Mouse (Mus musculus) liver (tissue): ENCODE data around the gene Rassf8.
A peak's percentile ranks its signal among the peaks of the same experiment; 100 is the strongest.

Experiments
- DNase-seq: peaks from one replicate; pipeline ENCODE4 v3.0.0-alpha.2; 2020; ENCODE audit warnings: mixed read lengths

The Rassf8 gene

GRCm38 (mm10) chr6:145779383-145779782 lies 32.8 kb downstream of the Rassf8 start:
- peak; percentile 37 for DNase-seq

- DNase-seq, result no peak
Observed at GRCm38 (mm10) chr6:145780180-145780802, 33.7 kb downstream of the Rassf8 start.

- no peak for DNase-seq
Observed at GRCm38 (mm10) chr6:145781256-145781655, 34.7 kb downstream of the Rassf8 start.

- DNase-seq, result no peak
Observed at GRCm38 (mm10) chr6:145781966-145782365, 35.4 kb downstream of the Rassf8 start.

GRCm38 (mm10) chr6:145787311-145787710 lies 40.8 kb downstream of the Rassf8 start:
- DNase-seq, result no peak

GRCm38 (mm10) chr6:145789738-145790137 lies 43.2 kb downstream of the Rassf8 start:
- DNase-seq, result no peak

- DNase-seq, result no peak
Observed at GRCm38 (mm10) chr6:145792373-145792772, 45.8 kb downstream of the Rassf8 start.

GRCm38 (mm10) chr6:145793109-145793593 lies 46.6 kb downstream of the Rassf8 start:
- DNase-seq, result peak; percentile 21

- DNase-seq, result peak; percentile 46
Observed at GRCm38 (mm10) chr6:145794671-145795070, 48.1 kb downstream of the Rassf8 start.

- no peak for DNase-seq
Observed at GRCm38 (mm10) chr6:145796191-145797023, 49.9 kb downstream of the Rassf8 start.

- DNase-seq, result no peak
Observed at GRCm38 (mm10) chr6:145797692-145798091, 51.1 kb downstream of the Rassf8 start.

- no peak for DNase-seq
Observed at GRCm38 (mm10) chr6:145801796-145802488, 55.4 kb downstream of the Rassf8 start.

GRCm38 (mm10) chr6:145802881-145803280 lies 56.3 kb downstream of the Rassf8 start:
- DNase-seq, result no peak

GRCm38 (mm10) chr6:145804276-145804675 lies 57.7 kb downstream of the Rassf8 start:
- DNase-seq, result no peak

- no peak for DNase-seq
Observed at GRCm38 (mm10) chr6:145806784-145807183, 60.2 kb downstream of the Rassf8 start.

GRCm38 (mm10) chr6:145807929-145808328 lies 61.4 kb downstream of the Rassf8 start:
- DNase-seq, result no peak

GRCm38 (mm10) chr6:145809566-145809965 lies 63.0 kb downstream of the Rassf8 start:
- no peak for DNase-seq

GRCm38 (mm10) chr6:145810015-145810414 lies 63.5 kb downstream of the Rassf8 start:
- no peak for DNase-seq

- no peak for DNase-seq
Observed at GRCm38 (mm10) chr6:145811174-145811573, 64.6 kb downstream of the Rassf8 start.

- DNase-seq, result peak; percentile 21
Observed at GRCm38 (mm10) chr6:145815200-145815599, 68.7 kb downstream of the Rassf8 start.

- no peak for DNase-seq
Observed at GRCm38 (mm10) chr6:145819151-145819550, 72.6 kb downstream of the Rassf8 start.

- no peak for DNase-seq
Observed at GRCm38 (mm10) chr6:145822218-145822617, 75.7 kb downstream of the Rassf8 start.

- peak; percentile 31 for DNase-seq
Observed at GRCm38 (mm10) chr6:145823103-145823502, 76.6 kb downstream of the Rassf8 start.
